Mouse (Mus musculus) stomach, postnatal 0 days (tissue): ENCODE results near the gene Pilra. TPM values are rescaled to one million over a fixed set of nuclear protein-coding genes. Genes with fewer than 3 reads are reported as not detected.
"Not testable (repeated sequence)": the region's sequence is repeated elsewhere in the genome, so short reads cannot be mapped to it uniquely, and the experiment has no call there.

Source experiments
- ATAC-seq: fragments of 200-750 bp; cut with Nextera tagmentation; 2 replicates; pipeline ENCODE4 v1.8.0; 2017; ENCODE audit not compliant: low FRiP score, low TSS enrichment
- DNase-seq: peaks from one replicate; pipeline ENCODE4 v3.0.0-alpha.2; 2016; ENCODE audit warnings: low spot score
- H3K27ac ChIP-seq: fragments of 300-500 bp; sonication (generic); replicated peaks from 2 replicates; pipeline ENCODE4 v1.5.1; 2014; ENCODE audit warnings: mild to moderate bottlenecking, control low read depth
- H3K27me3 ChIP-seq: fragments of 300-500 bp; sonication (generic); 2 replicates; pipeline ENCODE4 v1.6.1; 2014; ENCODE audit warnings: low read length; ENCODE audit not compliant: control insufficient read depth, insufficient read depth
- H3K36me3 ChIP-seq: fragments of 300-500 bp; sonication (generic); 2 replicates; pipeline ENCODE4 v1.6.1; 2014; ENCODE audit warnings: low read length, mixed read lengths; ENCODE audit not compliant: control insufficient read depth, insufficient read depth
- H3K4me1 ChIP-seq: fragments of 300-500 bp; sonication (generic); replicated peaks from 2 replicates; pipeline ENCODE4 v1.6.1; 2014; ENCODE audit warnings: antibody characterized with exemption; ENCODE audit not compliant: control insufficient read depth, insufficient read depth
- H3K4me2 ChIP-seq: fragments of 300-500 bp; sonication (generic); replicated peaks from 2 replicates; pipeline ENCODE4 v1.6.1; 2014; ENCODE audit warnings: low read depth, mild to moderate bottlenecking, control low read depth, moderate library complexity
- H3K4me3 ChIP-seq: fragments of 300-500 bp; sonication (generic); 2 replicates; pipeline ENCODE4 v1.5.1; 2014; ENCODE audit warnings: low read depth, low read length, control low read depth
- H3K9ac ChIP-seq: fragments of 300-500 bp; sonication (generic); 2 replicates; pipeline ENCODE4 v1.6.1; 2014; ENCODE audit warnings: mild to moderate bottlenecking, low read length, control low read depth, mixed read lengths
- H3K9me3 ChIP-seq: fragments of 300-500 bp; sonication (generic); 2 replicates; pipeline ENCODE4 v1.6.1; 2016; ENCODE audit warnings: low read length; ENCODE audit not compliant: control insufficient read depth
- CTCF ChIP-seq: IDR thresholded peaks from 2 replicates; pipeline ENCODE4 v1.5.1; 2016; ENCODE audit warnings: antibody characterized with exemption, low read depth, mild to moderate bottlenecking, moderate library complexity
- EP300 ChIP-seq: optimal IDR thresholded peaks from 2 replicates; pipeline ENCODE3; 2016; ENCODE audit warnings: antibody characterized with exemption
- WGBS: fragments of 180-500 bp; shearing (Covaris S2); extraction: QIAGEN DNeasy Blood & Tissue Kit; methylation state at CpG from one replicate; pipeline ENCODE4 v1.1.7; 2014; 5-methylcytosine and 5-hydroxymethylcytosine counted together
- polyA plus RNA-seq: library from polyadenylated mRNA; unstranded; fragments of >200 nt; fragmentation: Nextera tagmentation; extraction: Ambion mirVana; gene quantifications from 2 replicates; pipeline ENCODE4 v1.2.1, GENCODE M21; 2015

Gene Pilra
- 0.64 and 1.4 TPM in 2 replicates for polyA plus RNA-seq

- H3K27ac ChIP-seq, H3K9me3 ChIP-seq, H3K27me3 ChIP-seq, H3K4me2 ChIP-seq, H3K4me3 ChIP-seq, H3K9ac ChIP-seq, ATAC-seq, DNase-seq, H3K4me1 ChIP-seq, H3K36me3 ChIP-seq: not testable (repeated sequence)
- 49% methylated on average over 2 of the region's 2 CpGs for WGBS
These were observed at the start of gene Pilra for GRCm38 (mm10) chr5:137835966-137836520. Pilra (minus strand) TSS chr5:137836281.

GRCm38 (mm10) chr5:137883345-137883744 lies 47.3 kb upstream of the Pilra start:
- H3K9ac ChIP-seq: no peak overlapping the region
- H3K4me2 ChIP-seq: no peak overlapping the region
- TF ChIP-seq EP300: no peak
- TF ChIP-seq CTCF: no peak
- H3K4me3 ChIP-seq: no peak overlapping the region
- DNase-seq (no peak), ATAC-seq (no peak)
- no peak overlapping the region for H3K27ac ChIP-seq
- H3K4me1 ChIP-seq: no peaks in the 10 kb centered on the region
- H3K27me3 ChIP-seq: no peaks in the 10 kb centered on the region
- H3K9me3 ChIP-seq: no peaks in the 10 kb centered on the region
- no peaks in the 10 kb centered on the region for H3K36me3 ChIP-seq
- WGBS: 74% methylated on average over 3 of the region's 3 CpGs

DNA sequence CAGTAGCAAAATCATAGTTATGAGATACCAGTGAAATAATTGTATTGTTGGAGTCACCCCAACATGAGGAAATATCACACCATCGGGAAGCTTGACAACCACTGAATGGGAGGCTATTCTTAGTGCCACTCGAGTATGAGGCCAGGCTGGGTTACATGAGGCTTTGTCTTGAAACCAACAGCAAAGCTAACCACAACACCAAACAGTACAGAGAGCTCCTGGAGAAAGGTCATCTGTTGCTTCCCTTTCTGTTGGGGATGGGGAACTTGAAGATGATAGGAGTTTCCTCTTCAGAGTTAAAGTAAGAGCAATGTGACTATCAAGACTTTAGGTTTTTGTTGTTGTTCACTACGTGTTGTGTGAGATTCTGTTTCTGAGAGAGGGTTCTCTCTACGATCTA lies 46.8 kb upstream of the Pilra start:
- DNase-seq: no peak
- ATAC-seq: no peak
- Histone ChIP-seq H3K27ac (no peak overlapping the region), H3K9ac (no peak overlapping the region), H3K9me3 (no peaks in the 10 kb centered on the region), H3K4me3 (no peak overlapping the region), H3K4me1 (no peaks in the 10 kb centered on the region), H3K4me2 (no peak overlapping the region), H3K36me3 (no peaks in the 10 kb centered on the region), H3K27me3 (no peaks in the 10 kb centered on the region)
- TF ChIP-seq EP300 (no peak), CTCF (no peak)
- 74% methylated on average over 4 of the region's 4 CpGs for WGBS

- no peak overlapping the region for H3K4me2 ChIP-seq
- H3K9ac ChIP-seq: no peak overlapping the region
- TF ChIP-seq EP300: no peak
- peak; percentile 62 for TF ChIP-seq CTCF
- no peak for ATAC-seq
- 52% methylated on average over 2 of the region's 2 CpGs for WGBS
- no peak for DNase-seq
- H3K4me1 ChIP-seq: no peaks in the 10 kb centered on the region
- no peaks in the 10 kb centered on the region for H3K36me3 ChIP-seq
- H3K27me3 ChIP-seq: no peaks in the 10 kb centered on the region
- H3K4me3 ChIP-seq: no peak overlapping the region
- no peak overlapping the region for H3K27ac ChIP-seq
- no peaks in the 10 kb centered on the region for H3K9me3 ChIP-seq
These were observed 41.8 kb upstream of the Pilra start for GRCm38 (mm10) chr5:137877860-137878259.

GRCm38 (mm10) chr5:137875054-137875453 lies 39.0 kb upstream of the Pilra start:
- no peak for TF ChIP-seq CTCF
- no peak for TF ChIP-seq EP300
- DNase-seq: no peak
- 81% methylated on average over 2 of the region's 2 CpGs for WGBS

GRCm38 (mm10) chr5:137872381-137872702 lies 36.3 kb upstream of the Pilra start:
- H3K4me3 ChIP-seq, H3K36me3 ChIP-seq, H3K27me3 ChIP-seq, H3K4me1 ChIP-seq, H3K27ac ChIP-seq, ATAC-seq, H3K9me3 ChIP-seq, DNase-seq, H3K4me2 ChIP-seq, H3K9ac ChIP-seq: not testable (repeated sequence)
- 35% methylated on average over 1 of the region's 1 CpGs for WGBS

More at GRCm38 (mm10) chr5:137875054-137875453, 39.0 kb upstream of the Pilra start:
- H3K9me3 ChIP-seq: no peaks in the 10 kb centered on the region
- H3K4me1 ChIP-seq: no peaks in the 10 kb centered on the region
- no peak overlapping the region for H3K27ac ChIP-seq
- H3K4me3 ChIP-seq: no peak overlapping the region
- H3K36me3 ChIP-seq: no peaks in the 10 kb centered on the region
- H3K9ac ChIP-seq: no peak overlapping the region
- no peaks in the 10 kb centered on the region for H3K27me3 ChIP-seq
- ATAC-seq: no peak
- no peak overlapping the region for H3K4me2 ChIP-seq

DNA sequence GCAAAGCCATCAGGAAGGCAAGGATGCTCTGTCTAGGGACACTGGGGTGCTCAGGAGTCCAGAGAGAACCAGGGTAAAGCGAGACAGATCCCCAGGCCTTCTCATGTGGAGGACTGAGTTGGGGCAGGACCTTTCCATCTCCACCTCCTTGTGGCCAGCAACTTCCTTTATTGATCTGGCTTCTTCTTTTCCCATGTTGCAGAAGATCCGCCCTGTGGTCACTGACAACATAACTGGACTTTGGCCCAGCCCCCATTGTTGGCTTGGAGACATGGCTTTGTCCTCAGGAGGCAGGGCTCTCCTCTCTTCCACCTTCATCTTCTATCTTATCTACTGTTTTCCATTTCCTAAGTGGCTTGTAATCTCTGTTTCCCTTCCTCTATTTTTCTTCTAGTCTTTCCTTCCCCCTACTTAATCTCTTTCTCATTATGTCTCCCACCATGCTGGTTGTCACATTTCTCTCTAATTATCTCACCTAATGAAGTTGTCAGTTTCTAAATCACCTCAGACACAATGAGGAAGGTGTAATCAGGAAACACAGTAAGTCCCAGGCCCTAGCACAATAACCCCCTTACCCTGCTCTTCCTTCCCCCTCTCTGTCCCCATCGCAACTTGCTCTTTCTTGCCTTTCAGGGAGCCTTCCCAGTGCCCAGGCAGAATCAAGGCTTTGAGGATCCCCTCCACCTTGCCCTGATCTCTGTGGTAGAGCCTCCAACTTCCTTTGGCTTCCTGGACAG lies 35.7 kb upstream of the Pilra start, which contains the start of gene Pilrb2:
Gene Pilrb2, minus strand, starts transcription at position 172 of the 737 bp plus-strand sequence.
- DNase-seq, H3K27me3 ChIP-seq, H3K36me3 ChIP-seq, ATAC-seq, H3K27ac ChIP-seq, H3K4me1 ChIP-seq, H3K4me3 ChIP-seq, H3K4me2 ChIP-seq, H3K9ac ChIP-seq, H3K9me3 ChIP-seq: not testable (repeated sequence)
- 54% methylated on average over 3 of the region's 3 CpGs for WGBS

DNA sequence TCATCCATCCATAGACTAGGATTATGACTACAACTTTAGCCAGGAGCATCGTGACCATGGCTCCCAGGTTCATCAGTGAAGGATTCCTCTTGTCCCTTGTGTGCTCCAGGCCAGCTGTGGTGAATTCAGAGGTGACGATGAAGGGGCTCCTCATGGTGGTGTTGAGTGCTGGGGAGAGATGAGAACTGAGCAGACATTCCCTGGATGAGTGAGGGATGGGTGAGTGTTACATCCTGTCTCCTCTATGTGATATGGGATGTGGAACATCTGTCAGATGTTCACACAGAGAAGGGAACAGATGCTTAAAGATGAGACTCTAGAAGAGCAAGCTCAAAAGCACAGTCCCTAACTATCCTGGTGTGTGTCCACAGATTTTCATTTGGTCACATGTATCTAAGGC lies 32.5 kb upstream of the Pilra start:
- not testable (repeated sequence) for H3K9me3 ChIP-seq, H3K27ac ChIP-seq, ATAC-seq, H3K36me3 ChIP-seq, H3K4me2 ChIP-seq, DNase-seq, H3K4me1 ChIP-seq, H3K27me3 ChIP-seq, H3K4me3 ChIP-seq, H3K9ac ChIP-seq
- 68% methylated on average over 2 of the region's 2 CpGs for WGBS

DNA sequence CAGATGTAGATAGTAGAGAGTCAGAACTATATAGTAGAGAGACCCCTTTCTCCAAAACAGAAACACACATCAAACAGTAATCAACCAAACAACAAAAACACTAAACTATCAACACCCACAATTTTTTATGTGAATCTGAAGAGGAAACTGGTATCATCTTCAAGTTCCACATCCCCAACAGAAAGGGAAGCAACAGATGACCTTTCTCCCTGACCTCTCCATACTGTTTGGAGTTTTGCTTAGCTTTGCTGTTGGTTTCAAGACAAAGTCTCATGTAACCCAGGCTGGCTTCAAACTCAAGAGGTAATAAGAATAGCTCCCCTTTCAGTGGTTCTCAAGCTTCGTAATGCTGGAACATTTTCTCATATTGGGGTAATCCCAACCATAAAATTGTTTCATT lies 27.9 kb upstream of the Pilra start:
- H3K4me3 ChIP-seq, H3K4me2 ChIP-seq, H3K9ac ChIP-seq, H3K36me3 ChIP-seq, H3K27me3 ChIP-seq, H3K27ac ChIP-seq, ATAC-seq, H3K4me1 ChIP-seq, DNase-seq, H3K9me3 ChIP-seq: not testable (repeated sequence)
- WGBS: 95% methylated on average over 1 of the region's 1 CpGs
